In the genomic region with DNA sequence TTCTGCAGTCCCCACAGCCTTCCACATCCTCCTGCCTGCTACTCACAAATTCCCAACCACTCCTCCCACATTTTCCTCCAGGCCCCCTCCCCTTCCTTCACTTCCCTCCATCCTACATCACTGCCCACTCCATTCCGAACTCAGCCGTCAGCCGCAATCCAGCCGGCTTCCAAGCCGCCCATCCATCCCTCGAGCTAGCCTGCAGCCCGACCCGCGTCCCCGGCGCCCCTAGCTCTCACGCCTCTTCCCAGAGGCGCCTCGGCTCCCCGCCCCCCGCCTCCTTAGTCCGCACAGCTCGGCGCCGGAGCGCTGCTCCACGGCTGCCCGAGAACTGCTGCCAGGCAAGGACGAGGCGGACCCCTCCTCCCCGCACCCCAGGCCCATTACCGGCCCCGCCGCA, we compare ENCODE assay signal across 8 mouse cellular contexts. TPM values are rescaled to one million over a fixed set of nuclear protein-coding genes. Genes with fewer than 3 reads are reported as not detected.
A peak's percentile ranks its signal among the peaks of the same experiment; 100 is the strongest.
DNase-seq lines count a peak whose midpoint lies in the region; ATAC-seq and TF ChIP-seq lines count a peak whose summit lies in the region.

No protein-coding gene starts in this region.

- no peaks in the 10 kb centered on the region for H3K27me3 ChIP-seq in thymus, adult 2 months (ENCODE audit: control insufficient read depth, insufficient read depth, low read length)
- no peaks in the 10 kb centered on the region for H3K27me3 ChIP-seq in heart, embryonic 16.5 days (ENCODE audit: control insufficient read depth, insufficient read depth, low read length)
- H3K27me3 ChIP-seq in liver, adult 2 months (ENCODE audit: control insufficient read depth, insufficient read depth, low read length): no peaks in the 10 kb centered on the region

- H3K4me2 ChIP-seq in heart, embryonic 16.5 days (ENCODE audit: low read depth, low read length): peak overlapping the region; percentile 81

- TF ChIP-seq POLR2A in thymus, adult 2 months (IDR thresholded peaks at IDR 0.05; ENCODE audit: control insufficient read depth, extremely low read depth, insufficient read depth, low read length, poor library complexity): no peak
- no peak for TF ChIP-seq POLR2A in liver, adult 2 months (IDR thresholded peaks at IDR 0.05; ENCODE audit: extremely low read depth, insufficient read depth, low read length)
- no peak for TF ChIP-seq POLR2A in olfactory bulb, adult 2 months (IDR thresholded peaks at IDR 0.05; ENCODE audit: insufficient read depth, low read depth, low read length)

- DNase-seq in frontal cortex, postnatal 10 days (ENCODE audit: low spot score in 2 of 2): no peak
- no peak for DNase-seq in thymus, adult 2 months
- DNase-seq in thymus, postnatal 10 days (ENCODE audit: low spot score in 2 of 2): no peak
- no peak for DNase-seq in liver, adult 2 months (ENCODE audit: extremely low read depth, low read depth, low spot score)
- DNase-seq in thymus, postnatal 0 days (ENCODE audit: low spot score): no peak

- WGBS in thymus, adult 2 months: 1% methylated on average over 29 of the region's 29 CpGs
- WGBS in heart, embryonic 16.5 days: under 1% methylated on average over 29 of the region's 29 CpGs
- under 1% methylated on average over 29 of the region's 29 CpGs for WGBS in liver, adult 2 months
- under 1% methylated on average over 29 of the region's 29 CpGs for WGBS in olfactory bulb, adult 2 months

- H3K79me2 ChIP-seq in liver, adult 2 months (ENCODE audit: control insufficient read depth, insufficient read depth, low read length): peaks cover 18% of the 10 kb centered on the region

- H3K4me1 ChIP-seq in thymus, adult 2 months (replicated peaks; ENCODE audit: control insufficient read depth, insufficient read depth, low read length): peaks cover 5% of the 10 kb centered on the region
- H3K4me1 ChIP-seq in heart, embryonic 16.5 days (ENCODE audit: control insufficient read depth, insufficient read depth, low read length): peaks cover 39% of the 10 kb centered on the region
- H3K4me1 ChIP-seq in liver, adult 2 months (ENCODE audit: control insufficient read depth, insufficient read depth, low read length): peaks cover 2% of the 10 kb centered on the region; the same call in 1 of the 2 replicates
- peaks cover 14% of the 10 kb centered on the region for H3K4me1 ChIP-seq in olfactory bulb, adult 2 months (ENCODE audit: control insufficient read depth, insufficient read depth, low read length)

- peak; percentile 46 for ATAC-seq in frontal cortex, adult (ENCODE audit: low TSS enrichment)
- peak; percentile 73 for ATAC-seq in heart, embryonic 16.5 days (replicated peaks; ENCODE audit: extremely low read depth, insufficient read depth, low FRiP score)

- peak overlapping the region; percentile 89 for H3K9ac ChIP-seq in heart, embryonic 16.5 days (ENCODE audit: low read length)
- H3K9ac ChIP-seq in liver, adult 2 months (ENCODE audit: low read depth, low read length): peak overlapping the region; percentile 98

- no peak for TF ChIP-seq CTCF in thymus, adult 2 months (IDR thresholded peaks at IDR 0.05; ENCODE audit: borderline replicate concordance, control insufficient read depth, extremely low read depth, insufficient read depth, low read length, poor library complexity)
- TF ChIP-seq CTCF in liver, adult 2 months (IDR thresholded peaks at IDR 0.05; ENCODE audit: low read depth, low read length): no peak
- TF ChIP-seq CTCF in olfactory bulb, adult 2 months (IDR thresholded peaks at IDR 0.05; ENCODE audit: insufficient read depth, low read depth, low read length): no peak

- no peaks in the 10 kb centered on the region for H3K9me3 ChIP-seq in heart, embryonic 16.5 days (replicated peaks; ENCODE audit: control insufficient read depth, low read length)

- H3K36me3 ChIP-seq in thymus, adult 2 months (ENCODE audit: control insufficient read depth, insufficient read depth, low read length): no peaks in the 10 kb centered on the region
- H3K36me3 ChIP-seq in heart, embryonic 16.5 days (ENCODE audit: control insufficient read depth, insufficient read depth): no peaks in the 10 kb centered on the region
- no peaks in the 10 kb centered on the region for H3K36me3 ChIP-seq in liver, adult 2 months (ENCODE audit: control insufficient read depth, insufficient read depth, low read length)

- peak overlapping the region; percentile 84 for H3K4me3 ChIP-seq in thymus, adult 2 months (ENCODE audit: control insufficient read depth, insufficient read depth, low read length)
- H3K4me3 ChIP-seq in heart, embryonic 16.5 days (ENCODE audit: low read length): peak overlapping the region; percentile 70
- H3K4me3 ChIP-seq in liver, adult 2 months (ENCODE audit: insufficient read depth, low read depth, low read length): peak overlapping the region; percentile 90
- H3K4me3 ChIP-seq in olfactory bulb, adult 2 months (ENCODE audit: insufficient read depth, low read depth, low read length): peak overlapping the region; percentile 92

- no peak overlapping the region for H3K27ac ChIP-seq in thymus, adult 2 months (ENCODE audit: control insufficient read depth, insufficient read depth, low read length)
- peak overlapping the region; percentile 78 for H3K27ac ChIP-seq in heart, embryonic 16.5 days (ENCODE audit: low read length)
- H3K27ac ChIP-seq in liver, adult 2 months (replicated peaks; ENCODE audit: insufficient read depth, low read depth, low read length): 0 out of 2 replicates have a peak overlapping the region, but pooled peaks have one; percentile 38
- peak overlapping the region; percentile 74 for H3K27ac ChIP-seq in olfactory bulb, adult 2 months (ENCODE audit: insufficient read depth, low read depth, low read length)

RNA-seq across cellular contexts. Expression of a gene that starts 0.6 kb away (rescaled TPM):
- 8.7 and 9.6 TPM in 2 replicates for polyA plus RNA-seq in thymus, adult 2 months (2012; rRNA removed)
- 7.2 and 8.3 TPM in 2 replicates for polyA plus RNA-seq in heart, embryonic 16.5 days (2015; fragmentation: Nextera tagmentation; extraction: Ambion mirVana)
- total RNA-seq in liver, adult 2 months (2014; rRNA removed): 0.92 and 1.1 TPM in 2 replicates
- 0.78 and 1.1 TPM in 2 replicates for polyA plus RNA-seq in liver, adult 2 months (2012; rRNA removed)
- not detected in 2 replicates for polyA plus RNA-seq in olfactory bulb, adult 2 months (2012; ENCODE audit: insufficient read depth, insufficient read length, low replicate concordance, missing spikeins)
- 6.3 and 6.6 TPM in 2 replicates for polyA plus RNA-seq in thymus, postnatal 0 days (2015; fragmentation: Nextera tagmentation; extraction: Ambion mirVana)

RNA-seq across cellular contexts. Expression of a gene that starts 25.8 kb away (rescaled TPM):
- polyA plus RNA-seq in thymus, adult 2 months (2012; rRNA removed): 83.1 and 101 TPM in 2 replicates
- 15.3 and 15.5 TPM in 2 replicates for polyA plus RNA-seq in heart, embryonic 16.5 days (2015; fragmentation: Nextera tagmentation; extraction: Ambion mirVana)
- 18.7 and 21.1 TPM in 2 replicates for total RNA-seq in liver, adult 2 months (2014; rRNA removed)
- polyA plus RNA-seq in liver, adult 2 months (2012; rRNA removed): 38.7 and 39.9 TPM in 2 replicates
- polyA plus RNA-seq in olfactory bulb, adult 2 months (2012; ENCODE audit: insufficient read depth, insufficient read length, low replicate concordance, missing spikeins): not detected in 2 replicates
- polyA plus RNA-seq in thymus, postnatal 0 days (2015; fragmentation: Nextera tagmentation; extraction: Ambion mirVana): 25.2 and 26.3 TPM in 2 replicates

RNA-seq across cellular contexts. Expression of a gene that starts 57.2 kb away (rescaled TPM):
- 7.7 and 8.2 TPM in 2 replicates for polyA plus RNA-seq in thymus, adult 2 months (2012; rRNA removed)
- polyA plus RNA-seq in heart, embryonic 16.5 days (2015; fragmentation: Nextera tagmentation; extraction: Ambion mirVana): 16.0 and 19.2 TPM in 2 replicates
- total RNA-seq in liver, adult 2 months (2014; rRNA removed): 4.0 and 5.9 TPM in 2 replicates
- 3.9 and 5.8 TPM in 2 replicates for polyA plus RNA-seq in liver, adult 2 months (2012; rRNA removed)
- not detected in 2 replicates for polyA plus RNA-seq in olfactory bulb, adult 2 months (2012; ENCODE audit: insufficient read depth, insufficient read length, low replicate concordance, missing spikeins)
- polyA plus RNA-seq in thymus, postnatal 0 days (2015; fragmentation: Nextera tagmentation; extraction: Ambion mirVana): 7.0 and 8.4 TPM in 2 replicates
